ENCODE assay signal across 8 mouse cellular contexts in genomic region chr3:90387483-90387882, GRCm38 (mm10). TPM values are rescaled to one million over a fixed set of nuclear protein-coding genes. Genes with fewer than 3 reads are reported as not detected.
DNase-seq lines count a peak whose midpoint lies in the region; ATAC-seq and TF ChIP-seq lines count a peak whose summit lies in the region.

No protein-coding gene starts in this region.

- H3K4me2 ChIP-seq in embryonic facial prominence, embryonic 14.5 days (ENCODE audit: low read depth, low read length), result peak overlapping the region; percentile 98
- H3K4me2 ChIP-seq in intestine, postnatal 0 days (replicated peaks; ENCODE audit: low read depth), result no peak overlapping the region
- H3K4me2 ChIP-seq in lung, postnatal 0 days (replicated peaks; ENCODE audit: low read depth, low read length), result peak overlapping the region; percentile 98

- DNase-seq in heart, adult 11 months, result peak; percentile 90
- DNase-seq in heart, adult 8-10 months (ENCODE audit: low spot score), result no peak
- DNase-seq in embryonic facial prominence, embryonic 14.5 days (ENCODE audit: low spot score), result peak; percentile 32
- peak; percentile 65 for DNase-seq in lung, postnatal 0 days (ENCODE audit: low spot score)
- no peak for DNase-seq in embryo, embryonic 9.5 days (ENCODE audit: extremely low spot score)

- TF ChIP-seq EP300 in lung, postnatal 0 days (IDR thresholded peaks at IDR 0.05), result no peak

- peak overlapping the region; percentile 86; the same call in 1 of the 2 replicates for H3K9ac ChIP-seq in embryonic facial prominence, embryonic 14.5 days (ENCODE audit: low read depth, low read length)
- no peak overlapping the region for H3K9ac ChIP-seq in intestine, postnatal 0 days (ENCODE audit: low read depth, low read length)
- no peak overlapping the region for H3K9ac ChIP-seq in lung, postnatal 0 days (replicated peaks; ENCODE audit: low read depth)

- no peak overlapping the region; the same call in 1 of the 2 replicates for H3K27ac ChIP-seq in embryonic facial prominence, embryonic 14.5 days (replicated peaks; ENCODE audit: low read depth, low read length)
- H3K27ac ChIP-seq in intestine, postnatal 0 days (ENCODE audit: low read depth, low read length), result no peak overlapping the region
- H3K27ac ChIP-seq in lung, postnatal 0 days (ENCODE audit: low read length), result no peak overlapping the region

- H3K36me3 ChIP-seq in E14TG2a.4 (ENCODE audit: insufficient read depth, low read length), result peaks cover 66% of the 10 kb centered on the region
- peaks cover 45% of the 10 kb centered on the region for H3K36me3 ChIP-seq in embryonic facial prominence, embryonic 14.5 days (ENCODE audit: control insufficient read depth, insufficient read depth, low read length)
- H3K36me3 ChIP-seq in intestine, postnatal 0 days (ENCODE audit: control insufficient read depth, insufficient read depth), result peaks cover 15% of the 10 kb centered on the region; the same call in 1 of the 2 replicates
- H3K36me3 ChIP-seq in lung, postnatal 0 days (ENCODE audit: insufficient read depth, low read length), result peaks cover 8% of the 10 kb centered on the region; the same call in 1 of the 2 replicates

- peaks cover 84% of the 10 kb centered on the region for H3K4me1 ChIP-seq in E14TG2a.4 (replicated peaks; ENCODE audit: low read depth, low read length)
- peaks cover 35% of the 10 kb centered on the region for H3K4me1 ChIP-seq in embryonic facial prominence, embryonic 14.5 days (ENCODE audit: control insufficient read depth, insufficient read depth, low read length)
- 0 out of 2 replicates have a peak, but pooled peaks cover 4% of the 10 kb centered on the region for H3K4me1 ChIP-seq in intestine, postnatal 0 days (replicated peaks; ENCODE audit: control insufficient read depth, insufficient read depth, low read length)
- peaks cover 10% of the 10 kb centered on the region; the same call in 1 of the 2 replicates for H3K4me1 ChIP-seq in lung, postnatal 0 days (ENCODE audit: insufficient read depth, low read depth, low read length)

- H3K4me3 ChIP-seq in E14TG2a.4 (replicated peaks; ENCODE audit: low read length), result peak overlapping the region; percentile 46
- H3K4me3 ChIP-seq in embryonic facial prominence, embryonic 14.5 days (ENCODE audit: low read depth, low read length), result peak overlapping the region; percentile 77
- no peak overlapping the region for H3K4me3 ChIP-seq in intestine, postnatal 0 days (ENCODE audit: low read depth, low read length)
- no peak overlapping the region for H3K4me3 ChIP-seq in lung, postnatal 0 days (ENCODE audit: low read depth, low read length)

- H3K27me3 ChIP-seq in E14TG2a.4 (ENCODE audit: insufficient read depth, low read length), result peaks cover 18% of the 10 kb centered on the region
- no peaks in the 10 kb centered on the region for H3K27me3 ChIP-seq in embryonic facial prominence, embryonic 14.5 days (replicated peaks; ENCODE audit: control insufficient read depth, insufficient read depth, low read length)
- no peaks in the 10 kb centered on the region for H3K27me3 ChIP-seq in intestine, postnatal 0 days (replicated peaks; ENCODE audit: control insufficient read depth, insufficient read depth, low read length)
- H3K27me3 ChIP-seq in lung, postnatal 0 days (replicated peaks; ENCODE audit: insufficient read depth, low read length), result no peaks in the 10 kb centered on the region

- H3K9me3 ChIP-seq in E14TG2a.4 (ENCODE audit: low read length), result no peaks in the 10 kb centered on the region
- no peaks in the 10 kb centered on the region for H3K9me3 ChIP-seq in embryonic facial prominence, embryonic 14.5 days (ENCODE audit: control insufficient read depth, low read length)
- H3K9me3 ChIP-seq in intestine, postnatal 0 days (ENCODE audit: control insufficient read depth), result no peaks in the 10 kb centered on the region
- no peaks in the 10 kb centered on the region for H3K9me3 ChIP-seq in lung, postnatal 0 days (ENCODE audit: low read length)

- no peak for ATAC-seq in embryonic facial prominence, embryonic 14.5 days (ENCODE audit: low read depth)
- no peak for ATAC-seq in intestine, postnatal 0 days
- no peak; the same call in 1 of the 2 replicates for ATAC-seq in lung, postnatal 0 days
- no peak for ATAC-seq in monocyte, adult 5-6 weeks (replicated peaks; ENCODE audit: insufficient number of reproducible peaks, low FRiP score, low TSS enrichment, poor library complexity, severe bottlenecking)

- TF ChIP-seq CTCF in E14TG2a.4 (conservative IDR thresholded peaks at IDR 0.05; ENCODE audit: low read length), result no peak
- peak; percentile 8; the same call in 1 of the 2 replicates for TF ChIP-seq CTCF in intestine, postnatal 0 days (IDR thresholded peaks at IDR 0.05; ENCODE audit: low read depth)
- TF ChIP-seq CTCF in lung, postnatal 0 days (IDR thresholded peaks at IDR 0.05), result peak; percentile 26

- 41% methylated on average over 11 of the region's 11 CpGs for WGBS in embryonic facial prominence, embryonic 14.5 days
- WGBS in intestine, postnatal 0 days, result 63% methylated on average over 11 of the region's 11 CpGs
- WGBS in lung, postnatal 0 days, result 36% methylated on average over 11 of the region's 11 CpGs

RNA-seq across cellular contexts. Expression of gene Slc27a3, which starts 2.3 kb away (rescaled TPM):
- under 1 TPM; 0.57 to 0.76 (median 0.67) TPM for total RNA-seq in heart, adult 8-10 months (2022)
- 24.3 and 26.2 TPM in 2 replicates for polyA plus RNA-seq in embryonic facial prominence, embryonic 14.5 days (2014; fragmentation: Nextera tagmentation; extraction: Ambion mirVana)
- polyA plus RNA-seq in intestine, postnatal 0 days (2015; fragmentation: Nextera tagmentation; extraction: Ambion mirVana), result 2.5 and 2.9 TPM in 2 replicates
- 16.0 and 18.0 TPM in 2 replicates for polyA plus RNA-seq in lung, postnatal 0 days (2015; fragmentation: Nextera tagmentation; extraction: Ambion mirVana)
- total RNA-seq in monocyte, adult 5-6 weeks (2017), result 2.1 TPM in 1 of 3 replicates, not detected in the others

RNA-seq across cellular contexts. Expression of gene Ints3, which starts 45.9 kb away (rescaled TPM):
- 10 to 100 TPM; 22.9 to 28.1 (median 24.4) TPM for total RNA-seq in heart, adult 8-10 months (2022)
- 26.0 and 31.8 TPM in 2 replicates for polyA plus RNA-seq in embryonic facial prominence, embryonic 14.5 days (2014; fragmentation: Nextera tagmentation; extraction: Ambion mirVana)
- 8.8 and 9.7 TPM in 2 replicates for polyA plus RNA-seq in intestine, postnatal 0 days (2015; fragmentation: Nextera tagmentation; extraction: Ambion mirVana)
- polyA plus RNA-seq in lung, postnatal 0 days (2015; fragmentation: Nextera tagmentation; extraction: Ambion mirVana), result 10.6 and 13.9 TPM in 2 replicates
- 11.7 to 26.5 TPM (median 12.9 TPM) in 3 replicates for total RNA-seq in monocyte, adult 5-6 weeks (2017)

Comparison
In these comparisons a context has a peak if more than half of its experiments do, and no peak if none do; other contexts are left out.
1. DNase-seq: peak in heart, adult 11 months (single experiment), embryonic facial prominence, embryonic 14.5 days (single experiment) and lung, postnatal 0 days (single experiment); none in heart, adult 8-10 months (single experiment) and embryo, embryonic 9.5 days (single experiment).
2. H3K4me3 ChIP-seq: peak in E14TG2a.4 (single experiment) and embryonic facial prominence, embryonic 14.5 days (single experiment); none in intestine, postnatal 0 days (single experiment) and lung, postnatal 0 days (single experiment).